Mouse (Mus musculus): ENCODE measurements around the gene Gm5901. TPM values are rescaled to one million over a fixed set of nuclear protein-coding genes. Genes with fewer than 3 reads are reported as not detected.

The Gm5901 gene
- polyA plus RNA-seq, 1 experiment from 2014 or later = not detected

DNA sequence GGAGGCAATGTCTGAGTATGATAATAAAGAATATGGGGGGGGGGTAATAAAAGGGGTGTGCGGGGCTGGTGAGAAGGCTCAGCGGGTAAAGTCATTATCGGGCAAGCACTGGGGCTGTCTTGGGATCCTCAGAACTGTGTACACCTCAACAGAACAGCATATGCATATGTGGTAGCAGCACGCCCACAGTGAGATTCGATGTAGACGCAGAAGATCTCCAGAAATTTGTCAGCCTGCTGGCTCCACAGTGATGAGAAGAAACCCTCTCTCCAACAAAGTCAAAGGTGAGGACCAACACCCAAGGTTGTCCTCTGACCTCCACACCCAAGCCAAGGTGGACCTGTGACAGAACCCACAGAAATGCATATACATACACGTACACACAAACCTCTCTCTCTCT lies 41.7 kb downstream of the Gm5901 start:
- WGBS = 94% methylated on average over 7 of the region's 7 CpGs

DNA sequence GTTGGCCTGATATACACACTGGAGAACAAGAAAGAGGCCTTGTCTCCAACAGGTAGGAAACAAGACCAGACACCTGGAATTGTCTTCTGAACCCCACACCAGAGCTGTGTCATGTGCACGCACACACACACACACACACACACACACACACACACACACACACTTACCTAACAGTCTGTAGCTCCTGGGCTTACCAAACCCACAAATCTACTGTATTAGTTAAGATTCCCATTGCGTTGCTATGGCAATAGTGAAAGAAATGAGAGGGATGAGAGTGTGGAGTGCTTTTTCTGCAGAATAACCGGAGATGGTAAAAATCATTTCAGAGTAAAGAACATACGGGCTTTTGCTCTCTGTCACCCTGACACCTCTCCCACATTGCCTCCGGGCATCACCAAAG lies 43.3 kb downstream of the Gm5901 start:
- 82% methylated on average over 5 of the region's 5 CpGs for WGBS
- Histone ChIP-seq H3K9me3 (ENCODE audit: control insufficient read depth, low read length) (no peaks in the 10 kb centered on the region), H3K27ac (ENCODE audit: low read depth, low read length) (no peak overlapping the region), H3K4me2 (replicated peaks; ENCODE audit: low read depth, low read length) (no peak overlapping the region), H3K9ac (ENCODE audit: low read depth, low read length) (no peak overlapping the region), H3K27me3 (ENCODE audit: control insufficient read depth, insufficient read depth, low read length) (no peaks in the 10 kb centered on the region), H3K4me1 (ENCODE audit: control insufficient read depth, insufficient read depth, low read length) (no peaks in the 10 kb centered on the region), H3K36me3 (ENCODE audit: control insufficient read depth, insufficient read depth, low read length) (no peaks in the 10 kb centered on the region), H3K4me3 (ENCODE audit: low read length) (no peak overlapping the region)
- ATAC-seq (ENCODE audit: low FRiP score, low TSS enrichment) = no peak

More for the DNA sequence above, 41.7 kb downstream of the Gm5901 start:
- H3K9ac ChIP-seq (ENCODE audit: low read depth, low read length) = no peak overlapping the region
- H3K4me3 ChIP-seq (ENCODE audit: low read length) = no peak overlapping the region
- no peak for ATAC-seq (ENCODE audit: low FRiP score, low TSS enrichment)
- H3K27me3 ChIP-seq (ENCODE audit: control insufficient read depth, insufficient read depth, low read length) = no peaks in the 10 kb centered on the region
- no peak overlapping the region for H3K4me2 ChIP-seq (replicated peaks; ENCODE audit: low read depth, low read length)
- no peaks in the 10 kb centered on the region for H3K9me3 ChIP-seq (ENCODE audit: control insufficient read depth, low read length)
- no peaks in the 10 kb centered on the region for H3K36me3 ChIP-seq (ENCODE audit: control insufficient read depth, insufficient read depth, low read length)
- H3K4me1 ChIP-seq (ENCODE audit: control insufficient read depth, insufficient read depth, low read length) = no peaks in the 10 kb centered on the region
- H3K27ac ChIP-seq (ENCODE audit: low read depth, low read length) = no peak overlapping the region

- Histone ChIP-seq H3K4me2 (replicated peaks; ENCODE audit: low read depth, low read length) (no peak overlapping the region), H3K4me3 (ENCODE audit: low read length) (no peak overlapping the region), H3K27ac (ENCODE audit: low read depth, low read length) (no peak overlapping the region), H3K27me3 (ENCODE audit: control insufficient read depth, insufficient read depth, low read length) (peaks cover 13% of the 10 kb centered on the region; the same call in 1 of the 2 replicates), H3K9me3 (ENCODE audit: control insufficient read depth, low read length) (no peaks in the 10 kb centered on the region), H3K36me3 (ENCODE audit: control insufficient read depth, insufficient read depth, low read length) (no peaks in the 10 kb centered on the region), H3K9ac (ENCODE audit: low read depth, low read length) (no peak overlapping the region), H3K4me1 (ENCODE audit: control insufficient read depth, insufficient read depth, low read length) (no peaks in the 10 kb centered on the region)
- 35% methylated on average over 2 of the region's 2 CpGs for WGBS
- ATAC-seq (ENCODE audit: low FRiP score, low TSS enrichment) = no peak
Observed at GRCm38 (mm10) chr7:105420903-105421302, 46.1 kb downstream of the Gm5901 start.

GRCm38 (mm10) chr7:105424368-105424767 lies 49.5 kb downstream of the Gm5901 start:
- ATAC-seq (ENCODE audit: low FRiP score, low TSS enrichment) = no peak
- H3K4me1 ChIP-seq (ENCODE audit: control insufficient read depth, insufficient read depth, low read length) = no peaks in the 10 kb centered on the region
- H3K27me3 ChIP-seq (ENCODE audit: control insufficient read depth, insufficient read depth, low read length) = peaks cover 23% of the 10 kb centered on the region; the same call in 1 of the 2 replicates
- H3K27ac ChIP-seq (ENCODE audit: low read depth, low read length) = no peak overlapping the region
- H3K4me3 ChIP-seq (ENCODE audit: low read length) = no peak overlapping the region
- no peak overlapping the region for H3K4me2 ChIP-seq (replicated peaks; ENCODE audit: low read depth, low read length)
- H3K9ac ChIP-seq (ENCODE audit: low read depth, low read length) = no peak overlapping the region
- WGBS = 32% methylated on average over 5 of the region's 5 CpGs
- no peaks in the 10 kb centered on the region for H3K9me3 ChIP-seq (ENCODE audit: control insufficient read depth, low read length)
- no peaks in the 10 kb centered on the region for H3K36me3 ChIP-seq (ENCODE audit: control insufficient read depth, insufficient read depth, low read length)

GRCm38 (mm10) chr7:105425424-105426043 lies 50.7 kb downstream of the Gm5901 start, which contains the start of gene Cckbr:
TSS of gene Cckbr (plus strand) at chr7:105425731.
- H3K36me3 ChIP-seq (ENCODE audit: control insufficient read depth, insufficient read depth, low read length) = no peaks in the 10 kb centered on the region
- peak within 1 kb of the TSS; percentile 42 for H3K9ac ChIP-seq (ENCODE audit: low read depth, low read length)
- H3K4me1 ChIP-seq (ENCODE audit: control insufficient read depth, insufficient read depth, low read length) = no peaks in the 10 kb centered on the region
- H3K27me3 ChIP-seq (ENCODE audit: control insufficient read depth, insufficient read depth, low read length) = peaks cover 23% of the 10 kb centered on the region; the same call in 1 of the 2 replicates
- H3K4me3 ChIP-seq (ENCODE audit: low read length) = peak within 1 kb of the TSS; percentile 41
- H3K27ac ChIP-seq (ENCODE audit: low read depth, low read length) = no peak within 1 kb of the TSS
- peak within 1 kb of the TSS; percentile 73 for H3K4me2 ChIP-seq (replicated peaks; ENCODE audit: low read depth, low read length)
- no peaks in the 10 kb centered on the region for H3K9me3 ChIP-seq (ENCODE audit: control insufficient read depth, low read length)
- peak; percentile 93 for ATAC-seq (ENCODE audit: low FRiP score, low TSS enrichment)
- WGBS = 1% methylated on average over 30 of the region's 31 CpGs

DNA sequence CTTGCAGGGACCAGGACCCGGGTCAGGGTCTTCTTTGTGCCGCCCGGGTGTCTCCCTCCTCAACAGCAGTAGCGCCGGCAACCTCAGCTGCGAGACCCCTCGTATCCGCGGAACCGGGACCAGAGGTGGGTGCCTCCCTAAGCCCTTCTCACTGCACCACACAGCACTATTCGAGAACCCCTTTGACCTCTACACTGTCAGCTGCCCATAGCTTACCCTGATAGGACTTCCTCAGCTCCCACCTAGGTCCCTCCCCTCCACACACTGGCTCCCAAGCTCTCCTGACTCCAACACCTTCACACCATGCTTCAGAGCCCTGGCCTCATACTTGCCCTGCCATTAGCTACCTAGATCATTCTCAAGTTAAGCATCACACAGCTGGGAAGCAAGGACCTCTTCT lies 51.2 kb downstream of the Gm5901 start:
- no peaks in the 10 kb centered on the region for H3K36me3 ChIP-seq (ENCODE audit: control insufficient read depth, insufficient read depth, low read length)
- peak overlapping the region; percentile 73 for H3K4me2 ChIP-seq (replicated peaks; ENCODE audit: low read depth, low read length)
- peak overlapping the region; percentile 42 for H3K9ac ChIP-seq (ENCODE audit: low read depth, low read length)
- 4% methylated on average over 11 of the region's 11 CpGs for WGBS
- ATAC-seq (ENCODE audit: low FRiP score, low TSS enrichment) = no peak; the same call in 1 of the 2 replicates
- H3K4me1 ChIP-seq (ENCODE audit: control insufficient read depth, insufficient read depth, low read length) = no peaks in the 10 kb centered on the region
- H3K27ac ChIP-seq (ENCODE audit: low read depth, low read length) = no peak overlapping the region
- H3K4me3 ChIP-seq (ENCODE audit: low read length) = peak overlapping the region; percentile 41
- H3K9me3 ChIP-seq (ENCODE audit: control insufficient read depth, low read length) = no peaks in the 10 kb centered on the region
- peaks cover 23% of the 10 kb centered on the region; the same call in 1 of the 2 replicates for H3K27me3 ChIP-seq (ENCODE audit: control insufficient read depth, insufficient read depth, low read length)

Other genes with a start within 250 kb of the Gm5901 start
- gene Olfr683, start 228.0 kb upstream of the Gm5901 start, polyA plus RNA-seq (2014; fragmentation: Nextera tagmentation; extraction: Ambion mirVana) = not detected in 2 replicates
- not detected in 2 replicates for gene Olfr684, start 211.4 kb upstream of the Gm5901 start, polyA plus RNA-seq (2014; fragmentation: Nextera tagmentation; extraction: Ambion mirVana)
- not detected in 2 replicates for gene Olfr685, start 189.0 kb upstream of the Gm5901 start, polyA plus RNA-seq (2014; fragmentation: Nextera tagmentation; extraction: Ambion mirVana)
- gene Olfr686, start 167.6 kb upstream of the Gm5901 start, polyA plus RNA-seq (2014; fragmentation: Nextera tagmentation; extraction: Ambion mirVana) = not detected in 2 replicates
- gene Olfr688, start 86.9 kb upstream of the Gm5901 start, polyA plus RNA-seq (2014; fragmentation: Nextera tagmentation; extraction: Ambion mirVana) = not detected in 2 replicates
- not detected in 2 replicates for gene Olfr689, start 63.9 kb upstream of the Gm5901 start, polyA plus RNA-seq (2014; fragmentation: Nextera tagmentation; extraction: Ambion mirVana)
- not detected in 2 replicates for gene Olfr690, start 40.9 kb upstream of the Gm5901 start, polyA plus RNA-seq (2014; fragmentation: Nextera tagmentation; extraction: Ambion mirVana)
- 0.13 TPM in 1 of 2 replicates, not detected in the other for gene Olfr691, start 32.8 kb upstream of the Gm5901 start, polyA plus RNA-seq (2014; fragmentation: Nextera tagmentation; extraction: Ambion mirVana)
- not detected in 2 replicates for gene Olfr692, start 6.8 kb upstream of the Gm5901 start, polyA plus RNA-seq (2014; fragmentation: Nextera tagmentation; extraction: Ambion mirVana)
- 30.9 and 43.6 TPM in 2 replicates for gene Fam160a2, start 25.0 kb downstream of the Gm5901 start, polyA plus RNA-seq (2014; fragmentation: Nextera tagmentation; extraction: Ambion mirVana)
- not detected in 2 replicates for gene Cnga4, start 29.5 kb downstream of the Gm5901 start, polyA plus RNA-seq (2014; fragmentation: Nextera tagmentation; extraction: Ambion mirVana)
- 0.56 and 0.58 TPM in 2 replicates for gene Cckbr, start 50.7 kb downstream of the Gm5901 start, polyA plus RNA-seq (2014; fragmentation: Nextera tagmentation; extraction: Ambion mirVana)
- gene Cavin3, start 107.3 kb downstream of the Gm5901 start, polyA plus RNA-seq (2014; fragmentation: Nextera tagmentation; extraction: Ambion mirVana) = 48.0 and 55.0 TPM in 2 replicates
- gene Smpd1, start 179.3 kb downstream of the Gm5901 start, polyA plus RNA-seq (2014; fragmentation: Nextera tagmentation; extraction: Ambion mirVana) = 35.2 and 45.7 TPM in 2 replicates
- 40.1 and 43.0 TPM in 2 replicates for gene Apbb1, start 206.6 kb downstream of the Gm5901 start, polyA plus RNA-seq (2014; fragmentation: Nextera tagmentation; extraction: Ambion mirVana)
- 0.14 and 0.34 TPM in 2 replicates for gene Hpx, start 225.1 kb downstream of the Gm5901 start, polyA plus RNA-seq (2014; fragmentation: Nextera tagmentation; extraction: Ambion mirVana)